Mouse (Mus musculus): ENCODE data around the gene Cnn1.
"Not testable (repeated sequence)": the region's sequence is repeated elsewhere in the genome, so short reads cannot be mapped to it uniquely, and the experiment has no call there.

Gene Cnn1

DNA sequence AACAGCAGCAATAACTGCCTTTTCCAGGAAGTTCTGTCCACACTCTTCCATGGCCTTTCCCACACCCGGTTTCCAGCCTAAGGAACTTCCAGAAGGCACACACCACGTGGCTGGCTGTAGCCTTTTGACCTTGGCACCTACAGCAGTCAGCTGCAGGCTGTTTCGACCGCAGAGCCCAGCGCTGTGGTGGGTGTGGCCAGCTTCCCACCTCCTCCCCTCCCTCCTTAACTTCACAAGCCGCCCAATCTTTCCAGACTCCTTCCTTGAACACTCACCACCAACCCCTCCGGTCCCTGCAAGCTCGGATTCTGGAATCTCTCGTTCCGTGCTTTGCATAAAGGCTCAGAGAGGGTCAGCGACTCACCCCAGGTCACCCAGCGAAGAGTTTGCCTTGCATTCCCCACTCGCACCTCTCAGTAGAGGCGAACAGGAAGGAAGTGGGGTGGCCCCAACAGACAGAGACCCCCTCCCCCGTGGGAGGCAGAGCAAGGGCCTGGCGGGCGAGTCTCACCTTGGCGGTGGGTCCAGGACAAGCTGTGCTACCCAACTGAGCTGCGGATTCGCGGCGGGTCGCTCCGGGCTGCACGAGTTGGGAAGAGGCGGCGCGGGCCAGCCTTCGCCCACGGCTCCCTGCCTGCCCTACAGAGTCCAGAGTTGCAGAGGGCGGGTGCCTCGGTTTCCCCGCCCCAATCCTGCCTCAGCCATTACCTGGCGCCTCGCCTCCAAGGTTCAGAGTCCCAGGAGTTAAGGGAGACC, 32.4 kb downstream of the Cnn1 start:
- DNase-seq = no peak

DNA sequence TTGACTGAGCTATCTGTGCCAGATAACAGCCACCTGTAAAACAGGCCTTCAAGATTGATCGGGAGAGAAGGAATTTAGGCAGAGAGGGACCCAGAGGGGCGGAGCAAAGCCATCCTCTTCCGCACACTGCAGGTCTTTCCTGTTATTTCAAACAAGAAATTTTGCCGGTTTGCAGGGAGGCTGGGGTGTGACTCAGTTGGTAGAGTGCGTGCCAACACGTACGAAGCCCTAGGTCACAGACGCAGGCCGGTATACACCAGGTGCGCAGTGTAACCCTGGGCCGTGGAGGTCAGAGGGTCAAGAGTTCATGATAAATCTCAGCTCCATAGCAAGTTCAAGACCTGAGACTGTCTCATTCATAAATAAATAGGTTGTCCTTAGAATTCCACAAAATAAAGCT, 33.2 kb downstream of the Cnn1 start:
- no peak for DNase-seq

GRCm38 (mm10) chr9:22134246-22134890, 35.4 kb downstream of the Cnn1 start:
- no peak for DNase-seq

DNA sequence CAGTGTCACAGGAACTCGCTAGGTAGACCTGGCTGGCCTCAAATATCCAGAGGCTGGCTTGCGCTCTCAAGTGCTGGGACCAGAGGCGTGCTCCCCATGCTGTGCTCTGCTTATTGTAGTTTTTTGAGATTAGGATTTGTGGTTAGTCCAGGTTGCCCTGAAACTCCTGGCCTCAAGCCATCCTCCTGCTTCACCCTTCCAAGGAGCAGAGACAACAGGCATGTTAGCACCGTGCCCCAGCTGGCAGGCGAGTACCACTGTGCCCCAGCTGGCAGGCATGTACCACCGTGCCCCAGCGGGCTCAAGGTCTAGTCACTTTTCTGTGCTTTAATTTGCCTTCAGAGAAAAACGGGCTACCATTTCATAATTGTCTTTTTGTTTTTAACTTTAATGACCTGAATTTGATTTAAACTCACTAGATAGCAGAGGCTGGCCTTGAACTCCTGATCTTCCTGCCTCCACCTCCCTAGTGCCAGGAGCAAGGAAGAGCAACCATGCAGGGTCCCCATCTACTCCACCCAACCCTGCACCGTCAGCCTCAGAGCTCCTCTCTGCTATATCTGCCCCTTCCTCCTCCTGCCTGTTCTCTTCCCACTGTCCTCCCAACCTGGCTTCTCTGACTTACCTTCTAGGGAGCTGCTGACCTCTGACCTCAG, 36.1 kb downstream of the Cnn1 start:
- no peak for DNase-seq

GRCm38 (mm10) chr9:22135644-22136390, 36.8 kb downstream of the Cnn1 start, which contains the start of gene Acp5:
Gene Acp5 (minus strand): TSS chr9:22135711.
- no peak for DNase-seq

DNA sequence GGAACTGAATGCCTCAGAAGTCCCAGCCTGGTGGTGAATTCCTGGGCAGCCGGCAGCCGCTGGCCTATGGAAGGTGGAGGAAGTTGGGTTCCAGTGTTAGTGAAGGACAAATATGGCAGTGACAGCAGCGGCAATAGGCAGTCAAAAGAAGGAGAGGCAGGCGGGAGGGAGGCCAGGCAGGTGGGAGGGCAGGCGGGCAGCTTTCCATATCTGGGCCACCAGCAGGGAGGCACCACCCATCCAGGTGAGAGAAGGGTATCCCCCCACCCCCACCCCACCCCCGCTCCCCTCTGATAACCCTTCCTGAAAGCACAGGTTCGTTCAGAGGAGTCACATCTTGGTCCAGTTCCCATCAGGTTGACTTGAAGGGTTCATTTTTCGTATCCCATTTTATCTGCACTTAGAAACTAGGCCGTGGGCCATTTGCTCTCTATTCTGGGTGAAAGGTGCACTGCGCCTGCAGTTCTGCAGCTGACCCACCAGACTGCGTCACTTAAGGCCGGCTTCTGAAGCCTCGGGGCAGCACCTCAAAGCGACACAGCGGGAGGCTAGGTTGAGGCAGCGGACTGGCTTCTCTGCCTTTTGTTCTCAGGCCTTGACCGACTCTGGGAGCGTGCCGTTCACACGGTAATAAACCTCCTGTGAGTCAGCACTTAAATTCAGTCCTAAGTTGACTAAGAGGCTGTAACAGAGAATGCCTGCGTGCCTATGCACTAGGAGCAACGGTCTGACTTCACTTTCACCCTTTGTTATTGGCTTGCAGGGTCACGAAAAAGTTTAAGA, 37.9 kb downstream of the Cnn1 start:
- no peak for DNase-seq

DNA sequence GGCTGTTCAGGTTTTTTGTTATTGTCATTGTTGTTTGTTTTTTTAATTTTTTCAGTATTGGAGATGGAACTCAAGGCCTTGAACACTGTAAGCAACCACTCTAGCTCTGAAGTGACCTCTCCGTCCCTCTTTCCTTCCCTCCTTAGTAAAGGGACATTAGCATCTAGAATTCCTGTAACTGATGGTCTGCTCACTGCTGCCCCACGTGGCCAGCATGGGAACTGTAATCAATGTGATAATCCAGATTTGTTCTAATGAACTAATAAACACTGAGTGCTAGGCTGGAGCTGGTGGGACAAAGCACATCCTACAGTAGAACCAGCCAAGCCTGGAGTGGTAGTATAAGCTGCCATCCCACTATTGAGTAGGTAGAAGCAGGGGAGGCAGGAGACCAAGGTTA, 39.5 kb downstream of the Cnn1 start:
- DNase-seq = no peak

DNA sequence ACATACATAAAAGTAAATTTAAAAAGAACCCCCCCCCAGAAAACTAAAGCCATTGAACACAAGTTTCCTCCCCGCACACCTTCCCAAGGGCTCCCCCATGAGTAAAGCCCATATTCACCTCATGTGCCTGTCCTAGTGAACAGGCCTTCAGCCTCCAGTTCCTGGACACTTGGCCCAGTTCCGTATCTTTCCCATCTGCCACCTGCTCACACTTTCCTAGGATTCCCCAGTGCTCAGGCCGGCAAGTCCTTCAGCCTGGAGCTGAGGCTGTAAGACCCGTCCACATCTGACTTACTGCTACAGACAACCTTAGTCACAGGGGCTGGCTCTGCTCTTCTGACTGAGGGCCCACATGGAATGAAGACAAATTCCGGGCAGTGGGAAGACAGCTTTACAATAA, 40.7 kb downstream of the Cnn1 start:
- DNase-seq = no peak

DNA sequence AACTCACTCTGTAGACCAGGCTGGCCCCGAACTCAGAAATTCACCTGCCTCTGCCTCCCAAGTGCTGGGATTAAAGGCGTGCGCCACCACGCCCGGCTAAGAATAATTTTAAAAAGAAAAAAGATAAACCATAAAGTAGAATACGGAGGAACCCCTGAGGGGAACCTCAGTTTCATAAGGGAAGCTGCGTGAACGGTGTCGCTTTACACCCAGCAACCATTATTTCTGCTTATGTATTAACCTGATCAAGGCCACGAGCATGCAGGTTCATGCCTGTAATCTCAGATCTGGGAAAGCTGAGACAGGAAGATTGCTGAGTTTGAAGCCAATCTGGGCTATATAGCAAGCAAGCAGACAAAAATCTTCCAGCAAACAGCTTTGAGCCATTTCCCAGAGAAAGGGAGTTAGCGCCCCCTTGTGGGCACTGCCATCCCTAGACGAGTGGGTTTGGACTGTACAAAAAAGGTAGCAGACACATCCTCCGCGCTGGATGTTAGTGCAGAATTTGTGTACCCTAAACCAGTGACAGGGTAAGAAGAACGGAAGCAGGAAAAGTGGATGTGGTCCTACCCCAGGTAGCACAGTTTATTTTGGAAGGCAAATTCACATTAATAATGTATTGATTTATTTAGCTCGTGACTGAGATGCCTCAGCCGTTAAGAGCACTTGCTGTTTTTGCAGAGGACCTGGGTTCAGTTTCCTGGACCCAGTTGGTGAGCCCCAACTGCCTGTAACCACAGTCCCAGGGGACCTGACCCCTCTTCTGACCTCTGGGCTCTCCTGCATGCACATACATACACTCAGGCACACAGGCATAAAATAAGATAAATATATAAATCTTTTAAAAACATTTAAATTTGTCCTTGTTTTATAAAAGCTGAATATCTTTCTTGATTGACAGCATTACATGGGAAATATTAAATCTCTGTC, 44.4 kb downstream of the Cnn1 start:
- DNase-seq = peak; percentile 72

GRCm38 (mm10) chr9:22144304-22144965, 45.4 kb downstream of the Cnn1 start:
- no peak for DNase-seq

GRCm38 (mm10) chr9:22149426-22150248, 50.6 kb downstream of the Cnn1 start:
- DNase-seq = no peak

- not testable (repeated sequence) for DNase-seq
Measured at GRCm38 (mm10) chr9:22150249-22150693, 51.3 kb downstream of the Cnn1 start.

DNA sequence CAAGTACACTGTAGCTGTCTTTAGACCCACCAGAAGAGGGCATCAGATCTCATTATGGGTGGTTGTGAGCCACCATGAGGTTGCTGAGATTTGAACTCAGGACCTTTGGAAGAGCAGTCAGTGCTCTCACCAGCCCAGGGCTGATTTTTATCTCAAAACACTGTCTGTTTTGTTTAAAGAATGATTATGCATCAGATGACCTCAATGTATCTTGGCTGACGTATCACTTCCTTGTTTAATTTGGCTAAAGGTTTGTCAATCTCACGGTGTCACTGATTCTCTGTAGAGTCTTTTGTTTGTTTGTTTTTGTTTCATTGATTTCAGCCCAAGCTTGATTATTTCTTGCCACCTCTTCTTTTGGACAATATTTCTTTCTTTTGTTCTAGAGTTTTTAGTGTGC, 51.9 kb downstream of the Cnn1 start:
- DNase-seq = no peak

- DNase-seq = no peak
Measured at GRCm38 (mm10) chr9:22153810-22154209, 54.8 kb downstream of the Cnn1 start.

GRCm38 (mm10) chr9:22155614-22156013, 56.6 kb downstream of the Cnn1 start:
- DNase-seq = peak; percentile 41

DNA sequence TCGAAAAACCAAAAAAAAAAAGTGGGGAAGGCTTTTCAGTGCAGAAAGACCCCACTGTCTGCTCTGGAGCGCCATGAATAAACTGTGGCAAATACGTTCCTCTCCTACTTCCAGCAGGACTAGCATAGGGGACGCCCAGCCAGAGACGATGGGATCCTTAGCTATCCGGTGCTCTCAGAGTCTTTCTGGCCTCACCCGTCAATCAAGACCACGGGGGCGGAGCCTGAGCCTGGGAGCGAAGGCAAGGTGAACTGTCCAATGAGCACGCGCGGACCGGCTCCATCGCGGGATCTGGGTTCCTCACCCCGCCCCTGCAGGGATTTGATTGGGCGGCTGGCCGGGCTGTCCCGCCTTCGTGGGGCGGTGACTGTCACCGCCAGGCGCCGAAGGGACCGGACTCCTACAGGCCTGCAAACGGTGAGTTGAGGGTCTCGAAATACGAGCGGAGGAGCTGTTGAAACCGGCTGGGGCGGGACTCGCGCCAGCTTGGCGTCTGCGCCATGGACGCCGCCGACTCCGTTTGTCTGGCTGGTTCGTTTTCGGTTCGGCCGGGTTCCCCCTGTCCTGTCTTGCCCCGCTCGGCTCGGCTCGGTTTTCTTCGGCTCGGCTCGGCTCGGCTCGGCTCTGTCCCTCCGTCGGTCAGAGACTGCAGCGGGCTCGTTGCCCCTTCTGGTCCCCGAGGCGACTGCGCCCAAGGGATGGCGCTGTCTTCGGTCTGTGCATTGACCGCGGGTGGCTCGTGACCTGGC, 57.7 kb downstream of the Cnn1 start, which contains the start of gene Pigyl:
Gene Pigyl, plus strand, starts transcription at position 350 of the 749 bp plus-strand sequence.
- peak; percentile 99 for DNase-seq

DNA sequence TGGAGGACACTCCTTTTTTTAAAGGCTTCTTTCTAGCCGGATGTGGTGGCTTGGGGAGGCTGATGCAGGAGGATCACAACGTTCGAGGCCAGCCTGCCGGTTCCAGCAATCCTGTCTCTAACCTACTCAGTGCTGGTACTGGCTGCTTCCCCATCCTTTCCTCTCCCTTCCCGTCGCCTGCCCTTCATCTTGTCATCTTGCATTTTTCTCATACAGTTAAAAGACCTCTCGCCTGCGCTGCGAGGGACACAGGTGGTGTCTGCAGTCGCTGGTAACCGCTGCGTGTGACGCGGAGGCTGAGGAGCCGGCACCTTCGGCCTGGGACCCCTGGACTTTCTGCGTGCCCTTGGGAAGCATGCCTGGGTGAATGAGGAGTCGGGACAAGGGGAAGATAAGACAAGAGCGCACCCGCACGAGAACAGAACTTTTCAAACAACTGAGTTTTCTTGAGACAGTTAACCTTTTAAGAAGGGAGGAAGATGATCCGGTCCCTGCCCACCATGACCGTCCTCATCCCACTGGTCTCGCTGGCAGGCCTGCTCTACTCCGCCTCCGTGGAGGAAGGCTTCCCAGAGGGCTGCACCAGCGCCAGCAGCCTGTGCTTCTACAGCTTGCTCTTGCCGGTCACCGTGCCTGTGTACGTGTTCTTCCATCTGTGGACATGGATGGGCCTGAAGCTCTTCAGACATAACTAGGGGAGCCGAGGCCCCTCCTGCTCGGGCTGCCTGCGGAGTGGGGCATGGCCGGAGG, 58.7 kb downstream of the Cnn1 start:
- peak; percentile 28 for DNase-seq
